Mouse (Mus musculus): ENCODE measurements around the gene Usp28. TPM values are rescaled to one million over a fixed set of nuclear protein-coding genes. Genes with fewer than 3 reads are reported as not detected.

Gene Usp28
- polyA plus RNA-seq, 1 experiment from 2014 or later: 44.0 TPM

GRCm38 (mm10) chr9:48984320-48984844 is 793 bp upstream of the Usp28 start:
- peak overlapping the region; percentile 78 for H3K4me3 ChIP-seq
- H3K9ac ChIP-seq: peak overlapping the region; percentile 58; the same call in 1 of the 2 replicates
- 41% methylated on average over 8 of the region's 8 CpGs for WGBS
- H3K4me1 ChIP-seq: peaks cover 18% of the 10 kb centered on the region
- no peaks in the 10 kb centered on the region for H3K36me3 ChIP-seq
- H3K27me3 ChIP-seq (replicated peaks): no peaks in the 10 kb centered on the region
- no peak overlapping the region; the same call in 1 of the 2 replicates for H3K27ac ChIP-seq
- ATAC-seq (ENCODE audit: low FRiP score, low read depth): peak; percentile 21
- H3K9me3 ChIP-seq: no peaks in the 10 kb centered on the region
- peak overlapping the region; percentile 75 for H3K4me2 ChIP-seq (replicated peaks)

- Histone ChIP-seq H3K9ac (peak overlapping the region; percentile 78), H3K27me3 (replicated peaks) (no peaks in the 10 kb centered on the region), H3K4me3 (peak overlapping the region; percentile 78), H3K4me2 (replicated peaks) (peak overlapping the region; percentile 75), H3K4me1 (peaks cover 19% of the 10 kb centered on the region), H3K27ac (no peak overlapping the region), H3K36me3 (no peaks in the 10 kb centered on the region), H3K9me3 (no peaks in the 10 kb centered on the region)
- 0% methylated on average over 20 of the region's 20 CpGs for WGBS
- no peak for ATAC-seq (ENCODE audit: low FRiP score, low read depth)
These were observed 523 bp downstream of the Usp28 start for GRCm38 (mm10) chr9:48985708-48986088.

GRCm38 (mm10) chr9:48986616-48987141 is 1.5 kb downstream of the Usp28 start:
- no peaks in the 10 kb centered on the region for H3K36me3 ChIP-seq
- H3K4me3 ChIP-seq: 0 out of 2 replicates have a peak overlapping the region, but pooled peaks have one; percentile 2
- no peak for ATAC-seq (ENCODE audit: low FRiP score, low read depth)
- no peaks in the 10 kb centered on the region for H3K27me3 ChIP-seq (replicated peaks)
- peak overlapping the region; percentile 75 for H3K4me2 ChIP-seq (replicated peaks)
- H3K9ac ChIP-seq: no peak overlapping the region
- WGBS: 23% methylated on average over 7 of the region's 7 CpGs
- H3K4me1 ChIP-seq: peaks cover 21% of the 10 kb centered on the region
- no peaks in the 10 kb centered on the region for H3K9me3 ChIP-seq
- H3K27ac ChIP-seq: no peak overlapping the region

GRCm38 (mm10) chr9:48987201-48988101 is 2.3 kb downstream of the Usp28 start:
- Histone ChIP-seq H3K4me3 (0 out of 2 replicates have a peak overlapping the region, but pooled peaks have one; percentile 2), H3K4me2 (replicated peaks) (peak overlapping the region; percentile 75), H3K9ac (no peak overlapping the region), H3K36me3 (no peaks in the 10 kb centered on the region), H3K9me3 (no peaks in the 10 kb centered on the region), H3K27ac (no peak overlapping the region), H3K4me1 (peaks cover 21% of the 10 kb centered on the region), H3K27me3 (replicated peaks) (no peaks in the 10 kb centered on the region)
- no peak for ATAC-seq (ENCODE audit: low FRiP score, low read depth)
- 28% methylated on average over 12 of the region's 12 CpGs for WGBS

GRCm38 (mm10) chr9:48991671-48992070 is 6.5 kb downstream of the Usp28 start:
- Histone ChIP-seq H3K27ac (no peak overlapping the region), H3K4me2 (replicated peaks) (no peak overlapping the region), H3K4me3 (no peak overlapping the region), H3K27me3 (replicated peaks) (no peaks in the 10 kb centered on the region), H3K36me3 (no peaks in the 10 kb centered on the region), H3K9me3 (no peaks in the 10 kb centered on the region), H3K4me1 (peaks cover 19% of the 10 kb centered on the region), H3K9ac (no peak overlapping the region)
- ATAC-seq (ENCODE audit: low FRiP score, low read depth): no peak
- 73% methylated on average over 5 of the region's 5 CpGs for WGBS

GRCm38 (mm10) chr9:48994779-48995178 is 9.6 kb downstream of the Usp28 start:
- no peak overlapping the region for H3K9ac ChIP-seq
- WGBS: 91% methylated on average over 7 of the region's 7 CpGs

GRCm38 (mm10) chr9:48995735-48996134 is 10.6 kb downstream of the Usp28 start:
- ATAC-seq (ENCODE audit: low FRiP score, low read depth): no peak
- WGBS: 94% methylated on average over 1 of the region's 1 CpGs
- H3K36me3 ChIP-seq: peaks cover 6% of the 10 kb centered on the region; the same call in 1 of the 2 replicates
- H3K9me3 ChIP-seq: no peaks in the 10 kb centered on the region
- H3K9ac ChIP-seq: no peak overlapping the region
- no peaks in the 10 kb centered on the region for H3K27me3 ChIP-seq (replicated peaks)
- H3K4me2 ChIP-seq (replicated peaks): no peak overlapping the region
- H3K4me3 ChIP-seq: no peak overlapping the region
- H3K4me1 ChIP-seq: 0 out of 2 replicates have a peak, but pooled peaks cover 1% of the 10 kb centered on the region
- no peak overlapping the region for H3K27ac ChIP-seq

More at GRCm38 (mm10) chr9:48994779-48995178, 9.6 kb downstream of the Usp28 start:
- no peaks in the 10 kb centered on the region for H3K9me3 ChIP-seq
- H3K27me3 ChIP-seq (replicated peaks): no peaks in the 10 kb centered on the region
- ATAC-seq (ENCODE audit: low FRiP score, low read depth): no peak
- peaks cover 3% of the 10 kb centered on the region; the same call in 1 of the 2 replicates for H3K36me3 ChIP-seq
- H3K4me1 ChIP-seq: 0 out of 2 replicates have a peak, but pooled peaks cover 3% of the 10 kb centered on the region
- no peak overlapping the region for H3K4me3 ChIP-seq
- no peak overlapping the region for H3K4me2 ChIP-seq (replicated peaks)
- H3K27ac ChIP-seq: no peak overlapping the region

GRCm38 (mm10) chr9:48999256-48999655 is 14.1 kb downstream of the Usp28 start:
- Histone ChIP-seq H3K4me3 (no peak overlapping the region), H3K27me3 (replicated peaks) (no peaks in the 10 kb centered on the region), H3K27ac (no peak overlapping the region), H3K9ac (no peak overlapping the region), H3K9me3 (no peaks in the 10 kb centered on the region), H3K36me3 (peaks cover 30% of the 10 kb centered on the region; the same call in 1 of the 2 replicates), H3K4me1 (no peaks in the 10 kb centered on the region), H3K4me2 (replicated peaks) (no peak overlapping the region)
- ATAC-seq (ENCODE audit: low FRiP score, low read depth): no peak
- WGBS: 76% methylated on average over 6 of the region's 6 CpGs

- H3K36me3 ChIP-seq: peaks cover 64% of the 10 kb centered on the region
- WGBS: 68% methylated on average over 7 of the region's 7 CpGs
These were observed 30.6 kb downstream of the Usp28 start for GRCm38 (mm10) chr9:49015824-49016223.

GRCm38 (mm10) chr9:49021289-49021688 is 36.1 kb downstream of the Usp28 start:
- no peak for ATAC-seq (ENCODE audit: low FRiP score, low read depth)
- Histone ChIP-seq H3K9ac (no peak overlapping the region), H3K27me3 (replicated peaks) (no peaks in the 10 kb centered on the region), H3K4me3 (no peak overlapping the region), H3K4me2 (replicated peaks) (no peak overlapping the region), H3K4me1 (no peaks in the 10 kb centered on the region), H3K36me3 (peaks cover 35% of the 10 kb centered on the region), H3K27ac (no peak overlapping the region), H3K9me3 (no peaks in the 10 kb centered on the region)
- WGBS: 98% methylated on average over 5 of the region's 5 CpGs

More at GRCm38 (mm10) chr9:49015824-49016223, 30.6 kb downstream of the Usp28 start:
- Histone ChIP-seq H3K9ac (no peak overlapping the region), H3K9me3 (no peaks in the 10 kb centered on the region), H3K27me3 (replicated peaks) (no peaks in the 10 kb centered on the region), H3K27ac (no peak overlapping the region), H3K4me3 (no peak overlapping the region), H3K4me1 (no peaks in the 10 kb centered on the region), H3K4me2 (replicated peaks) (no peak overlapping the region)
- ATAC-seq (ENCODE audit: low FRiP score, low read depth): no peak

GRCm38 (mm10) chr9:49023956-49024355 is 38.8 kb downstream of the Usp28 start:
- Histone ChIP-seq H3K9ac (no peak overlapping the region), H3K4me2 (replicated peaks) (no peak overlapping the region), H3K27me3 (replicated peaks) (no peaks in the 10 kb centered on the region), H3K27ac (no peak overlapping the region), H3K4me3 (no peak overlapping the region), H3K36me3 (peaks cover 44% of the 10 kb centered on the region), H3K4me1 (no peaks in the 10 kb centered on the region), H3K9me3 (no peaks in the 10 kb centered on the region)
- no peak for ATAC-seq (ENCODE audit: low FRiP score, low read depth)
- 84% methylated on average over 5 of the region's 5 CpGs for WGBS

GRCm38 (mm10) chr9:49024529-49024928 is 39.4 kb downstream of the Usp28 start:
- Histone ChIP-seq H3K27me3 (replicated peaks) (no peaks in the 10 kb centered on the region), H3K9ac (no peak overlapping the region), H3K4me1 (no peaks in the 10 kb centered on the region), H3K4me3 (no peak overlapping the region), H3K4me2 (replicated peaks) (no peak overlapping the region), H3K36me3 (peaks cover 47% of the 10 kb centered on the region), H3K9me3 (no peaks in the 10 kb centered on the region), H3K27ac (no peak overlapping the region)
- ATAC-seq (ENCODE audit: low FRiP score, low read depth): no peak
- WGBS: 67% methylated on average over 2 of the region's 2 CpGs
